Mouse (Mus musculus) cortical plate, adult 2 months (tissue): ENCODE measurements around the gene Oas1g. TPM values are rescaled to one million over a fixed set of nuclear protein-coding genes. Genes with fewer than 3 reads are reported as not detected.
"Not testable (repeated sequence)": the region's sequence is repeated elsewhere in the genome, so short reads cannot be mapped to it uniquely, and the experiment has no call there.

ENCODE experiments used
- H3K27ac ChIP-seq: fragments of 200-500 bp; 2 replicates; pipeline ENCODE4 v1.5.1; 2012; ENCODE audit warnings: low read length, control low read depth, inconsistent platforms; ENCODE audit not compliant: insufficient read depth
- H3K4me1 ChIP-seq: fragments of 200-500 bp; 2 replicates; pipeline ENCODE4 v1.6.1; 2011; ENCODE audit warnings: low read length; ENCODE audit not compliant: control insufficient read depth, insufficient read depth
- H3K4me3 ChIP-seq: fragments of 200-500 bp; 2 replicates; pipeline ENCODE4 v1.5.1; 2011; ENCODE audit warnings: mild to moderate bottlenecking, low read length, control low read depth; ENCODE audit not compliant: insufficient read depth
- CTCF ChIP-seq: fragments of 200-500 bp; IDR thresholded peaks from 2 replicates; pipeline ENCODE4 v1.5.1; 2011; ENCODE audit warnings: mild to moderate bottlenecking, control low read depth, low read length; ENCODE audit not compliant: insufficient read depth; ENCODE audit errors: extremely low read depth
- POLR2A ChIP-seq: fragments of 200-500 bp; IDR thresholded peaks from 2 replicates; pipeline ENCODE4 v1.6.1; 2011; ENCODE audit warnings: mild to moderate bottlenecking, low read length, control low read depth; ENCODE audit not compliant: insufficient read depth; ENCODE audit errors: extremely low read depth
- polyA plus RNA-seq: library from polyadenylated mRNA; depleted of rRNA; stranded (reverse); fragments of >200 nt; gene quantifications from 2 replicates; pipeline ENCODE4 v1.2.3, GENCODE M21; 2012

Gene Oas1g
- polyA plus RNA-seq, 1 experiment: 0.46 TPM

DNA sequence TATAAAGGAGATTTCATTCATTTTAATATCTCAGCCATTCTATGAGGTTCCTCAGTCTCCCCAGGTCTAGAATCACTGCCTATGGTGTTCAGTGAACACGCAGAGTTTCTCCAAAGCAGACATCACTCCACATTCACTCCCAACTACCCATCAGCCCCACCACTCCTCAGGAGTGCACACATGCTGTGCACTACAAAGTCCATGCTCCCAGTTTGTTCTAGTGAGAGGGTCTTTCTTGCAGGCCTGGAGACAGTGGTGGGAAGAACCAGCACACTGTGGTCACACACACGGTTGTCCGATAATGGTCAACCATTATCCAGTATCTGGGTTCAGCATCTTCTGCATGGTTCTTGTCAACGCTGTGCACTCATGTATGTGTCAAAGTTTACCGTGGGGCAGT lies 14.6 kb upstream of the Oas1g start:
- TF ChIP-seq POLR2A: no peak
- TF ChIP-seq CTCF: no peak
- no peak overlapping the region for H3K27ac ChIP-seq

DNA sequence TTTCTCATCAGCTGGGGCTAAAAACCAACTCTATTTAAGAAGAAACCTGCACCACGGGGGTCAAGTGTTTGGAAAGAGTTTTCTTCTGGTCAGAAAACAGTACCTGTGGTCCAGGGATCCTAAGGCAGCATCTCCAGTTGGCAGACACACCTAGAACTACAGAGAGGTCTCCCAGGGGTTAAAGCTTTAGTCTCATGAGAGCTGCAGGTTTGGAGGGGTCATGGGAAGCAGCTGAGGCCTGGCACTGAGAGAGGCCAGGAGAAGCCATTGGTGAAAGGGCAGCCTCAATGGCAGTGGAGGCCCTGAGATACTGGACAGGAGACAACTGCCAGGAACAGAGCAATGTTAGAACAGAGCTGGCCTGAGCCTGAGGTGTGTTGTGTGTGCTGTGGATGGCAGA lies 13.3 kb upstream of the Oas1g start:
- TF ChIP-seq CTCF (no peak), POLR2A (no peak)
- Histone ChIP-seq H3K4me1 (no peaks in the 10 kb centered on the region), H3K27ac (no peak overlapping the region), H3K4me3 (no peak overlapping the region)

More for the DNA sequence above, 14.6 kb upstream of the Oas1g start:
- no peak overlapping the region for H3K4me3 ChIP-seq
- no peaks in the 10 kb centered on the region for H3K4me1 ChIP-seq

DNA sequence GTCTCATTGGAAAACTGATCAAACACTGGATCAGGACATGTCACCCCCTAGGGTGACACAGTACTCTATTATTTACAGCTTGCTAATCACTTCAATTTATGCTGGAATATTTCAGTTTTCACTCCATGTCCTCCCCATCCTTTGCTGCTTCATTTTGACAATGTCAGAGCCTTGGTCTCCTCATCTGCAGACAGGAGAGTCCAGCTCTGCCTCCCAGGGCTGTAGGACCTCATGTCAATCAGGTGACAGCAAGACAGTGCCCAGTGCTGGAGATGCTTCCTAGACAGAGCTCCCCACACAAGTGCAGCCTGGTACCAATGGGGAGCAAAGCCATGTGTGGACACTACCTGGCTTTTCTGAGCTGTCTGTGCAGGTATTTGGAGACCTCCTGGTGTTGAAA lies 11.3 kb upstream of the Oas1g start:
- no peak for TF ChIP-seq CTCF
- no peak for TF ChIP-seq POLR2A
- no peaks in the 10 kb centered on the region for H3K4me1 ChIP-seq
- H3K4me3 ChIP-seq: no peak overlapping the region
- no peak overlapping the region for H3K27ac ChIP-seq

DNA sequence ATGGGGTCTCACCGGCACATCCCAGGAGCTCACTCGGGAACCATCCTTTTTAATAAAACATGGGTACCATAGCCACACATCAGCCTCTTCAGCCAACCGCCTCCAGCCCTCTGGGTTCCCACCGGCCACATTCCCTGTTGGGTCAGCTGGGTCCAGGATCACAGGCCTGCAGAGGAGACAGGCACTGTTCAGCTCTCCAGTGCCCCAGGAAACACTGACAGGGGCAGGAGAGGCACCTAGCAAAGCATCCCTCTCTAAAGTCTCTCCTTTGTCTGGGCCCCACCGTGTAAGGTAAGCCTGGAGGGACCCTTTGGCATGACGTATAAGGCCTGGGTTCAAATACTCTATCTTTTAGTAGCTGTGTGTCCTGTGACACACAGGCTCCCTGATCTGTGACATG lies 10.9 kb upstream of the Oas1g start:
- TF ChIP-seq CTCF: no peak
- TF ChIP-seq POLR2A: no peak
- Histone ChIP-seq H3K4me3 (no peak overlapping the region), H3K27ac (no peak overlapping the region), H3K4me1 (no peaks in the 10 kb centered on the region)

DNA sequence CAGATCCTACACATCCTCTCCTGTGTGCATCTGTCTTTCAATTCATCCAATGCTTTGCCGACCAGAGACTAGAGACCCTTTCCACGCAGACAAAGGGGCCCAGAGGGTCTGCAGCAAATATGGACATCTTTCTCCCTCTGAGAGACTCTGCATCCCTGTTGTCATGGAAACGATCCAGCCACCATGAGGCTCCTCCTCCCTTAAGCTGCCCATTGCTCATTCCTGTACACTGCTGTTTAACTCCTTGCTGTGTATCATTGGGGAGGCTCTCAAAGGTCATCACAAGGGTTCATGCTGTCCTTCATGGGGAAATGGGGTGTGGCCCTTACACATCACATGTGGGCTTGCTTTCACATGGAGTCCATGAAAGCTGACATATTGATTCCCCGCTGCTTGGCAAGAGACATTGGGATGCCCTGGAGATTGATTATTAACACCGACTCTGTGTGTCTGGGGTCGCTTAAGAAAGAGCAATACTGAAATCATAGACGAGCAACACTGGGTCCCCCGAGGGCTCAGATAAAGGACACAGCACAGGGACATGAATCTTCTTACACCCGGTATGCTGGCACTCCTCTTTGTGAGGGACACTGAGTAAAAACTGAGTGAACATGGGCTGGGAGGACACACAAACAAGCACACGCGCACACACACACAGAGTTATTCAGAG lies 8.0 kb upstream of the Oas1g start:
- TF ChIP-seq CTCF: no peak
- TF ChIP-seq POLR2A: no peak
- Histone ChIP-seq H3K4me3 (no peak overlapping the region), H3K4me1 (no peaks in the 10 kb centered on the region), H3K27ac (no peak overlapping the region)

DNA sequence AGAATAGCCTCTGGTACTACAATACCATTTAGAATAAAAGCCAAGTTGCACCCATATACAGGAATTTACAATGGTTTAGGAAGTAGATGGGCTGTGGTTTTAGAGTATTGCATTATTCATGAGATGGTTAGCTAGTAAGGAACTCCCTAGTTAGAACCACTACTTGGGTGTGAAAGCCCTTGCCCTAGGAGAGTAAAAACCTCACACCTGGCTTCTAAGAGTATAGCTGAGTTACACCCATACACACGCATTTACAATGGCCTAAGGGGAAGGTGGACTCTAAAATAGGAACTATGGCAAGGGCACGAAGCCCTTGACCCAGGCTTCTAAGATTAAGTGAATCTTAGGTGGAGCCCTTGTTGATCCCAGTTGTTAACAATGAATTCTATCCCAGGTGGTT lies 7.3 kb upstream of the Oas1g start:
- not testable (repeated sequence) for H3K4me3 ChIP-seq, H3K4me1 ChIP-seq, H3K27ac ChIP-seq

DNA sequence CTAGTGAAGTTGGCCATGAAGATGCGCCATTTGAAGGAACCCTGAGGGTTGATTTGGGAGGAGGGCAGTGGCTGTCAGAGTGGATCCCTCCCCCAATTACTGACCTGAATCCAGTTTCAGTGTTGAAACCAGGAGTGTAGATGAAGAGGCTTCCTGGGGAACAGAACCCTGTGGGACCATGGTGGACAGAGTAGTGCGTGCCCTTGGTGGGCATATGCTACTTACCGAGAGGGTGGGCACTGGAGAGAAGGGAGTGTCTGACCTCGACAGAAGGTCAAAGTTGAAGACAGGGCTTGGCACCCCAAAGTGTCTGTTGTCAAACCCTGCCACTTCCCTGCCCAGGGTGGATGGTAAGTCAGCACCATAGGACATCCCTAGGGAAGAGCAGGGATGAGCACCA lies 6.5 kb upstream of the Oas1g start:
- not testable (repeated sequence) for H3K4me3 ChIP-seq, H3K4me1 ChIP-seq, H3K27ac ChIP-seq

DNA sequence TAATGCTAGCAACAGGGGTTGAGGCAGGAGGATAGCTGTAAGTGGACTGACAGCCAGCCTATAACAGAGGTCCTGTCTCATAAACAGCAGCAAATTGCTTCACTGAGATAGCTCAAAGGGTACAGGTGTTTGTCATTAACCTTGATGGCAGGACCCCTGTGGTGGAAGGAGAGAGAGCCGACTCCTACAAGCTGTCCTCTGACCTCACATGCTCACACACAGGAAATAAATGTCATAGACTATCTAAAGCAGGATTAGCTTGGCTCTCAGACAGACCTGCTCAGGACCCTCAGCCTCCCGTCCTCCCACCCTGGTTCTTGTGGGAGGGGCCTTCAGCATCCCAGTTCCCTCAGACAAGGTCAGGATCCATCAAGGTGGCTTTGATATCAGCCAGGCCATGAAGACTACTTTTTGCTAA lies 4.8 kb upstream of the Oas1g start:
- Histone ChIP-seq H3K27ac (no peak overlapping the region), H3K4me3 (no peak overlapping the region), H3K4me1 (no peaks in the 10 kb centered on the region)
- TF ChIP-seq POLR2A (no peak), CTCF (no peak)

DNA sequence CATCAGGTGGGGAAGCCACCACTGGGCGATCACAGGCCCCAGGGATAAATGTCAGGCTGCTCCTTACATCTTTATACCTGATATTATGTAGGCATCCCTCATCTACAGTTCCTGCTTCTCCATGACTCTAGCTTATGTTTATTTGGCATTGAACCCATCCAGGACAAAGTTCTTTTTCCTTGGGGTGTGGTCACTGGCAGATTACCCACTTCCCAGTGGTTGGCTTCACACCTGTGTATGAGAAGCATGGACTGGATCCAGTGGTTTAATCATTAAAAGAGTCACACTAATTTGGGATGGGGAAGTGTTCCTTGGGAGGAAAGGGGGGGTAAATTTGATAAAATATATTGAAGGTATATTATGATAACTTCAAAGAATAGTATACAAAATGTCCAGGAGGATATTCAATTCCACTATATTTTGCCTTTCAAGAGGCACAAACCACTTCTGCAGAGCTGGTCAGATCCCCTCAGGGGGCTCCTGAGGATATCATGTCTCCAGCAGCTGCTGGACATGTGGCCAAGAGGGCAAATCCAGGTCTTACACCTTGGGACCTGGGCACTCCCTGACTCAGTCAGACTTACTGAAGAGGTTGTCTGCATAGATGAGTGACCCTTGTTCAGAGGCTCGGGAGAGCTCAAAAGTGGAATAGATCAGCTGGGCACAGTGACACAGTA lies 4.3 kb upstream of the Oas1g start:
- H3K27ac ChIP-seq, H3K4me1 ChIP-seq, H3K4me3 ChIP-seq: not testable (repeated sequence)

DNA sequence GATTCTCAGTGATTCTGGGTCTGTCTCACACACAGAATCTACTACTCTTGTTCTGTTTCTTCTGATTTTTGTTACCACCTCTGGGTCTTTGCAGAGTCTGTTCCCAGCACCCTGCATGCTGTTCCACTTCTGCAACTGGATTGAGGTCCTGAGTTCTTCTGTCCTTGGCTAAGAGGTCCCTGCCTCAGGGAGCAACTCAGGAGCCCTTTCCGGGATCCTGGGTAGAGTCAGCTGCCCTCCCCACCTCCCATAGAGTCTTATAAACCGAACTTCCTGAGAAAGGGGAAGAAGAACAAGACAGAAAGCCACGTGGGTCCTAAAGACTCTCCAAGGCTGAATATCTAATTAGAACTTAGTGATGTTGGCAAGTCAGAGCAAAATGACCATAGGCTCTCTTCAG lies 3.6 kb upstream of the Oas1g start:
- TF ChIP-seq CTCF (no peak), POLR2A (no peak)
- H3K27ac ChIP-seq: no peak overlapping the region
- no peaks in the 10 kb centered on the region for H3K4me1 ChIP-seq
- no peak overlapping the region for H3K4me3 ChIP-seq
